10 mouse cellular contexts compared by ENCODE assay signal in the genomic region with DNA sequence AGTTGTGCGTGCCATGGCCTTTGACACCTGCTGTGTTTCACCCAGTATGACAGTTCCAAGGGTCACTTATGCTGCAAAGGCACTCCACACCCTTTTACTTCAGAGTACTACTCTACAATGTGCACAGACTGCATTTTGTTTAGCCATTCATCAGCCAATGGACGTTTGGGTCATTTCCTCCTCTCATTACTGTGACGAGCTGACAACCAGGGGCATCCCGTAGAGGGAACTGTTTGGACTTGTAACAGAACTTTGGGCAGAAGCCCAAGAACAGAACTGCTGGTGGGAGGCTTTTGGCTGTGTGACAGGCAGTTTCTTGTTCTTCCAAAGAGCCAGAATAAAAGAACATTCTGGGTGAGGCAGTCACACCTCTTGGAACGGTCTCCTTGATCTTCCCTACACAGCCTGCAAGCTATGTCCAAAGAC. TPM values are rescaled to one million over a fixed set of nuclear protein-coding genes. Genes with fewer than 3 reads are reported as not detected.
DNase-seq lines count a peak whose midpoint lies in the region; ATAC-seq and TF ChIP-seq lines count a peak whose summit lies in the region.
"Had no signal": no experiment of that assay in that cellular context is flagged by ENCODE, and none has a peak within 500 bp of the region (broad histone marks: within the 10 kb centered on the region; RNA-seq: fewer than 3 reads in every experiment).

No protein-coding gene starts in this region.

- WGBS in forebrain, embryonic 13.5 days = 51% methylated on average over 5 of the region's 5 CpGs
- 85% methylated on average over 5 of the region's 5 CpGs for WGBS in forebrain, embryonic 10.5 days
- 31% methylated on average over 5 of the region's 5 CpGs for WGBS in intestine, postnatal 0 days
- 65% methylated on average over 5 of the region's 5 CpGs for WGBS in heart, embryonic 11.5 days (ENCODE audit: insufficient replicate concordance)

- H3K9ac ChIP-seq in forebrain, embryonic 13.5 days = no peak overlapping the region
- no peak overlapping the region for H3K9ac ChIP-seq in intestine, postnatal 0 days (ENCODE audit: low read depth, low read length)
- H3K9ac ChIP-seq in heart, embryonic 11.5 days (ENCODE audit: low read depth, low read length) = no peak overlapping the region
- H3K9ac ChIP-seq: neural tube, embryonic 13.5 days had no signal

- TF ChIP-seq CTCF in intestine, postnatal 0 days (IDR thresholded peaks at IDR 0.05; ENCODE audit: low read depth) = no peak

- peak; percentile 50; the same call in 1 of the 2 replicates for ATAC-seq in forebrain, embryonic 13.5 days
- ATAC-seq in intestine, postnatal 0 days = peak; percentile 75
- ATAC-seq in heart, embryonic 11.5 days (replicated peaks; ENCODE audit: insufficient number of reproducible peaks, low FRiP score, low TSS enrichment) = no peak
- ATAC-seq: Patski had no signal

- peaks cover 75% of the 10 kb centered on the region for H3K36me3 ChIP-seq in forebrain, embryonic 13.5 days (ENCODE audit: poor library complexity, severe bottlenecking)
- H3K36me3 ChIP-seq in forebrain, embryonic 10.5 days (replicated peaks) = peaks cover 98% of the 10 kb centered on the region
- H3K36me3 ChIP-seq in intestine, postnatal 0 days (ENCODE audit: control insufficient read depth, insufficient read depth) = peaks cover 86% of the 10 kb centered on the region
- H3K36me3 ChIP-seq in heart, embryonic 11.5 days (ENCODE audit: control insufficient read depth, insufficient read depth, low read length) = peaks cover 14% of the 10 kb centered on the region

- H3K4me3 ChIP-seq in forebrain, embryonic 13.5 days = no peak overlapping the region
- H3K4me3 ChIP-seq in forebrain, embryonic 10.5 days = no peak overlapping the region
- no peak overlapping the region for H3K4me3 ChIP-seq in intestine, postnatal 0 days (ENCODE audit: low read depth, low read length)
- no peak overlapping the region for H3K4me3 ChIP-seq in heart, embryonic 11.5 days (ENCODE audit: low read depth, low read length)
- H3K4me3 ChIP-seq: neural tube, embryonic 13.5 days had no signal

- no peak for DNase-seq in forebrain, embryonic 10.5 days (ENCODE audit: extremely low spot score, low spot score)
- peak; percentile 59 to 82 for DNase-seq in left cerebral cortex, postnatal 14 days (ENCODE audit: low spot score in 2 of 2)
- DNase-seq in left cerebral cortex, adult 11 months (ENCODE audit: low spot score) = no peak
- peak; percentile 54 for DNase-seq in lung, postnatal 36 days
- DNase-seq in spleen, postnatal 36 days (ENCODE audit: low spot score in 2 of 2) = no peak

- intact Hi-C loops in left cerebral cortex, postnatal 14 days (cut with DNase I) = no loop called here

- H3K4me1 ChIP-seq in forebrain, embryonic 13.5 days = peaks cover 3% of the 10 kb centered on the region; the same call in 1 of the 2 replicates
- H3K4me1 ChIP-seq in forebrain, embryonic 10.5 days = no peaks in the 10 kb centered on the region
- H3K4me1 ChIP-seq in intestine, postnatal 0 days (replicated peaks; ENCODE audit: control insufficient read depth, insufficient read depth, low read length) = no peaks in the 10 kb centered on the region; the same call in none of the 2 replicates
- no peaks in the 10 kb centered on the region for H3K4me1 ChIP-seq in heart, embryonic 11.5 days (ENCODE audit: control insufficient read depth, insufficient read depth, low read length)
- H3K4me1 ChIP-seq: neural tube, embryonic 13.5 days had no signal

- no peak overlapping the region for H3K27ac ChIP-seq in forebrain, embryonic 13.5 days
- H3K27ac ChIP-seq in forebrain, embryonic 10.5 days = no peak overlapping the region
- no peak overlapping the region for H3K27ac ChIP-seq in intestine, postnatal 0 days (ENCODE audit: low read depth, low read length)
- H3K27ac ChIP-seq in heart, embryonic 11.5 days (ENCODE audit: low read depth, low read length) = no peak overlapping the region
- H3K27ac ChIP-seq: neural tube, embryonic 13.5 days had no signal

- H3K27me3 ChIP-seq in forebrain, embryonic 13.5 days = no peaks in the 10 kb centered on the region
- H3K27me3 ChIP-seq in forebrain, embryonic 10.5 days (ENCODE audit: poor library complexity, severe bottlenecking) = no peaks in the 10 kb centered on the region
- H3K27me3 ChIP-seq in intestine, postnatal 0 days (replicated peaks; ENCODE audit: control insufficient read depth, insufficient read depth, low read length) = no peaks in the 10 kb centered on the region
- H3K27me3 ChIP-seq in heart, embryonic 11.5 days (ENCODE audit: control insufficient read depth, insufficient read depth, low read length) = no peaks in the 10 kb centered on the region
- H3K27me3 ChIP-seq: neural tube, embryonic 13.5 days; Patski had no signal

- no peaks in the 10 kb centered on the region for H3K9me3 ChIP-seq in forebrain, embryonic 13.5 days (replicated peaks)
- no peaks in the 10 kb centered on the region for H3K9me3 ChIP-seq in forebrain, embryonic 10.5 days
- no peaks in the 10 kb centered on the region for H3K9me3 ChIP-seq in intestine, postnatal 0 days (ENCODE audit: control insufficient read depth)
- no peaks in the 10 kb centered on the region for H3K9me3 ChIP-seq in heart, embryonic 11.5 days (replicated peaks; ENCODE audit: control insufficient read depth, low read length)
- H3K9me3 ChIP-seq: neural tube, embryonic 13.5 days had no signal

- no peak overlapping the region for H3K4me2 ChIP-seq in forebrain, embryonic 13.5 days
- no peak overlapping the region for H3K4me2 ChIP-seq in intestine, postnatal 0 days (replicated peaks; ENCODE audit: low read depth)
- no peak overlapping the region for H3K4me2 ChIP-seq in heart, embryonic 11.5 days
- H3K4me2 ChIP-seq: neural tube, embryonic 13.5 days had no signal

RNA-seq across cellular contexts. Expression of a gene that starts 17.4 kb away (rescaled TPM):
- polyA plus RNA-seq in forebrain, embryonic 13.5 days (2015; fragmentation: Nextera tagmentation; extraction: Ambion mirVana) = 5.6 and 6.8 TPM in 2 replicates
- 8.8 and 10.8 TPM in 2 replicates for polyA plus RNA-seq in forebrain, embryonic 10.5 days (2016; fragmentation: Nextera tagmentation; extraction: Ambion mirVana)
- total RNA-seq in left cerebral cortex, postnatal 14 days (2021) = 1 to 10 TPM; 5.4 to 5.6 TPM
- polyA plus RNA-seq in intestine, postnatal 0 days (2015; fragmentation: Nextera tagmentation; extraction: Ambion mirVana) = 24.8 and 26.4 TPM in 2 replicates
- polyA plus RNA-seq in heart, embryonic 11.5 days (2014; fragmentation: Nextera tagmentation; extraction: Ambion mirVana) = 7.2 and 8.1 TPM in 2 replicates

RNA-seq across cellular contexts. Expression of a gene that starts 17.7 kb away (rescaled TPM):
- polyA plus RNA-seq in forebrain, embryonic 13.5 days (2015; fragmentation: Nextera tagmentation; extraction: Ambion mirVana) = 47.1 and 52.0 TPM in 2 replicates
- 89.3 and 96.2 TPM in 2 replicates for polyA plus RNA-seq in forebrain, embryonic 10.5 days (2016; fragmentation: Nextera tagmentation; extraction: Ambion mirVana)
- total RNA-seq in left cerebral cortex, postnatal 14 days (2021) = 10 to 100 TPM; 56.2 to 59.3 TPM
- polyA plus RNA-seq in intestine, postnatal 0 days (2015; fragmentation: Nextera tagmentation; extraction: Ambion mirVana) = 30.4 and 31.2 TPM in 2 replicates
- polyA plus RNA-seq in heart, embryonic 11.5 days (2014; fragmentation: Nextera tagmentation; extraction: Ambion mirVana) = 31.9 and 37.4 TPM in 2 replicates

RNA-seq across cellular contexts. Expression of a gene that starts 20.9 kb away (rescaled TPM):
- 1.8 and 1.9 TPM in 2 replicates for polyA plus RNA-seq in forebrain, embryonic 13.5 days (2015; fragmentation: Nextera tagmentation; extraction: Ambion mirVana)
- 1.4 and 1.5 TPM in 2 replicates for polyA plus RNA-seq in forebrain, embryonic 10.5 days (2016; fragmentation: Nextera tagmentation; extraction: Ambion mirVana)
- 1 to 10 TPM; 7.4 to 8.7 TPM for total RNA-seq in left cerebral cortex, postnatal 14 days (2021)
- 1.0 and 1.5 TPM in 2 replicates for polyA plus RNA-seq in intestine, postnatal 0 days (2015; fragmentation: Nextera tagmentation; extraction: Ambion mirVana)
- 2.3 and 3.4 TPM in 2 replicates for polyA plus RNA-seq in heart, embryonic 11.5 days (2014; fragmentation: Nextera tagmentation; extraction: Ambion mirVana)

RNA-seq across cellular contexts. Expression of a gene that starts 38.4 kb away (rescaled TPM):
- polyA plus RNA-seq in forebrain, embryonic 13.5 days (2015; fragmentation: Nextera tagmentation; extraction: Ambion mirVana) = not detected in 2 replicates
- polyA plus RNA-seq in forebrain, embryonic 10.5 days (2016; fragmentation: Nextera tagmentation; extraction: Ambion mirVana) = not detected in 2 replicates
- total RNA-seq in left cerebral cortex, postnatal 14 days (2021) = not detected
- not detected in 2 replicates for polyA plus RNA-seq in intestine, postnatal 0 days (2015; fragmentation: Nextera tagmentation; extraction: Ambion mirVana)
- polyA plus RNA-seq in heart, embryonic 11.5 days (2014; fragmentation: Nextera tagmentation; extraction: Ambion mirVana) = not detected in 2 replicates
- polyA plus RNA-seq: neural tube, embryonic 13.5 days; Patski had no signal

RNA-seq across cellular contexts. Expression of a gene that starts 48.4 kb away (rescaled TPM):
- polyA plus RNA-seq in forebrain, embryonic 13.5 days (2015; fragmentation: Nextera tagmentation; extraction: Ambion mirVana) = 21.6 and 22.6 TPM in 2 replicates
- 8.9 and 9.4 TPM in 2 replicates for polyA plus RNA-seq in forebrain, embryonic 10.5 days (2016; fragmentation: Nextera tagmentation; extraction: Ambion mirVana)
- total RNA-seq in left cerebral cortex, postnatal 14 days (2021) = 10 to 100 TPM; 33.7 to 35.6 TPM
- 11.3 and 13.1 TPM in 2 replicates for polyA plus RNA-seq in intestine, postnatal 0 days (2015; fragmentation: Nextera tagmentation; extraction: Ambion mirVana)
- polyA plus RNA-seq in heart, embryonic 11.5 days (2014; fragmentation: Nextera tagmentation; extraction: Ambion mirVana) = 26.6 and 30.8 TPM in 2 replicates

Comparison
In these comparisons a context has a peak if more than half of its experiments do, and no peak if none do; other contexts are left out.
1. DNase-seq: peak in left cerebral cortex, postnatal 14 days (2 of 2) and lung, postnatal 36 days (single experiment); none in forebrain, embryonic 10.5 days (single experiment), left cerebral cortex, adult 11 months (single experiment) and spleen, postnatal 36 days (0 of 2).